Mouse (Mus musculus) myocyte (in vitro differentiated cells): ENCODE measurements around the gene Ube2f. TPM values are rescaled to one million over a fixed set of nuclear protein-coding genes. Genes with fewer than 3 reads are reported as not detected.

Experiments used
- H3K27me3 ChIP-seq: one replicate; pipeline ENCODE4 v1.6.1; 2011; ENCODE audit not compliant: control insufficient read depth, insufficient read depth, insufficient read length
- H3K36me3 ChIP-seq: one replicate; pipeline ENCODE4 v1.6.1; 2011; ENCODE audit not compliant: control insufficient read depth, insufficient read depth
- H3K4me2 ChIP-seq: one replicate; pipeline ENCODE4 v1.6.1; 2011; ENCODE audit warnings: low read depth, control low read depth
- H3K4me3 ChIP-seq: one replicate; pipeline ENCODE4 v1.5.1; 2011; ENCODE audit warnings: mild to moderate bottlenecking, control low read depth, moderate library complexity
- H3K79me2 ChIP-seq: one replicate; pipeline ENCODE4 v1.6.1; 2011; ENCODE audit not compliant: control insufficient read depth, insufficient read depth
- H3ac ChIP-seq: one replicate; pipeline ENCODE4 v1.6.1; 2011; ENCODE audit not compliant: control insufficient read depth, insufficient read length
- CEBPB ChIP-seq: IDR thresholded peaks from 2 replicates; pipeline ENCODE4 v1.6.1; 2011; ENCODE audit warnings: mild to moderate bottlenecking, moderate library complexity; ENCODE audit not compliant: poor library complexity, insufficient read depth, severe bottlenecking
- E2F4 ChIP-seq: IDR thresholded peaks from one replicate; pipeline ENCODE4 v1.6.1; 2011; ENCODE audit warnings: mild to moderate bottlenecking, control low read depth, moderate library complexity; ENCODE audit not compliant: insufficient read depth
- MAX ChIP-seq: IDR thresholded peaks from one replicate; pipeline ENCODE4 v1.6.1; 2011; ENCODE audit warnings: low read depth, mild to moderate bottlenecking, control low read depth
- MYOD1 ChIP-seq, 3 experiments: IDR thresholded peaks; one replicate each; pipeline ENCODE4 v1.6.1; 2011; ENCODE audit warnings: control low read depth in 2 of 3, low read depth in 2 of 3, mild to moderate bottlenecking in 2 of 3, moderate library complexity in 1 of 3; ENCODE audit not compliant: insufficient read length in 2 of 3, control insufficient read depth in 1 of 3
- MYOG ChIP-seq, 3 experiments: IDR thresholded peaks; one replicate each; pipeline ENCODE4 v1.6.1; 2011; ENCODE audit warnings: control low read depth in 2 of 3, low read depth in 2 of 3, mild to moderate bottlenecking in 2 of 3; ENCODE audit not compliant: insufficient read length in 2 of 3, control insufficient read depth in 1 of 3, insufficient read depth in 1 of 3
- POLR2A ChIP-seq: IDR thresholded peaks from one replicate; pipeline ENCODE4 v1.6.1; 2011; ENCODE audit warnings: low read depth, mild to moderate bottlenecking, control low read depth, moderate library complexity; ENCODE audit not compliant: insufficient read length
- POLR2AphosphoS2 ChIP-seq: IDR thresholded peaks from one replicate; pipeline ENCODE4 v1.6.1; 2011; ENCODE audit warnings: low read depth, control low read depth; ENCODE audit not compliant: insufficient read length
- REST ChIP-seq: IDR thresholded peaks from one replicate; pipeline ENCODE4 v1.6.1; 2011; ENCODE audit warnings: mild to moderate bottlenecking, control low read depth, moderate library complexity; ENCODE audit not compliant: insufficient read depth, insufficient read length
- SRF ChIP-seq: IDR thresholded peaks from one replicate; pipeline ENCODE4 v1.6.1; 2011; ENCODE audit warnings: low read depth; ENCODE audit not compliant: control insufficient read depth, insufficient read length
- TCF12 ChIP-seq: IDR thresholded peaks from one replicate; pipeline ENCODE4 v1.6.1; 2011; ENCODE audit warnings: mild to moderate bottlenecking, control low read depth; ENCODE audit not compliant: poor library complexity, insufficient read depth, severe bottlenecking
- TCF3 ChIP-seq: IDR thresholded peaks from one replicate; pipeline ENCODE4 v1.6.1; 2011; ENCODE audit warnings: low read depth, control low read depth; ENCODE audit not compliant: insufficient read length
- USF1 ChIP-seq: IDR thresholded peaks from one replicate; pipeline ENCODE4 v1.6.1; 2011; ENCODE audit warnings: low read depth, mild to moderate bottlenecking, control low read depth, moderate library complexity
- polyA plus RNA-seq: library from polyadenylated mRNA; unstranded; fragments of >200 nt; fragmentation: generic; extraction: Trizol; gene quantifications from one replicate; pipeline ENCODE4 v1.2.1, GENCODE M21; 2012; ENCODE audit warnings: missing spikeins

The Ube2f gene
- polyA plus RNA-seq, 1 experiment, result 70.3 TPM

DNA sequence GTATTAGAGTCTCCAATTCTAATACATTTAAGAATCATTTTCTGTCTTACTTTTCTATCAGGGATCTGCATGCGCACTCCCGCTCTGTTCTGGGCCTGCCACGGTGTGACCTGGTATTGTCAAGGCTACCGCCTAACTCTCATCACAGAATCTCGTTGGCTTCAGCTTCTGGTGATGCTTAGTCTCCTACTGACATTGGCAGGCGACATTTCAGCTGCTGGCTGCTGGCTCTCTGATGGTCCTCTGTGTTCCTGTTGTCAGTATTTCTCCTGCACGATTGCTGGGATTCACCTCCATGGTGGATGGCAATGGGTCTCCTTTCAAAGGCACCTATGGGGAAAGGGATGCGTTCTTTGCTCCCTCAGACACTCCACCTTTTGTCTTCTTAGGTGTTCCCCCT is 43.8 kb upstream of the Ube2f start:
- Histone ChIP-seq H3K27me3 (no peaks in the 10 kb centered on the region), H3K79me2 (no peaks in the 10 kb centered on the region), H3K4me2 (no peak overlapping the region), H3K36me3 (no peaks in the 10 kb centered on the region), H3K4me3 (no peak overlapping the region), H3ac (no peak overlapping the region)
- no peak for TF ChIP-seq POLR2A
- TF ChIP-seq TCF12, result no peak
- TF ChIP-seq E2F4, result no peak
- TF ChIP-seq USF1, result no peak
- TF ChIP-seq POLR2AphosphoS2, result no peak
- TF ChIP-seq MYOD1 (IDR thresholded peaks at IDR 0.05; ENCODE audit: control insufficient read depth in 1 of 3, insufficient read length in 2 of 3, low read depth in 2 of 3), result no peak
- TF ChIP-seq TCF3, result no peak
- no peak for TF ChIP-seq REST

DNA sequence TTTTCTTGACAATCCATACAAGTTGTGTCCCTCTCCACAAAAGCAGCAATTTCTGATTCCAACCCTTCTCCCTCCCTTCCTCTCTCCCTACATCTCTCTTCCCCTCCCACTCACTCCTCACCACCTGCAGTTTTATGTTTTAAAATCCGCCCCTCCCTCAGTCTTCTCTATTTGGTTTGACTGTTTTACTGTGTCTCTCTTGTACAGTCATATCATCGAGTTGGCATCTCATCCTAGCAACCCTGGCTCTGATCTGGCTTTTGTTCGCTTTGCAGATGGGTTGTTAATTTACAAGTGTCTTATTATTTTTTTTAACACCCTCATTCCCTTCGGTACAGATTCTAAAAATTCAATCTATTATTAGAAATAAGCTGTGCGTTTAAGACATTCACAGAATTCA is 43.2 kb upstream of the Ube2f start:
- Histone ChIP-seq H3K4me3 (no peak overlapping the region), H3K27me3 (no peaks in the 10 kb centered on the region), H3K4me2 (no peak overlapping the region), H3ac (no peak overlapping the region), H3K36me3 (no peaks in the 10 kb centered on the region), H3K79me2 (no peaks in the 10 kb centered on the region)
- TF ChIP-seq SRF, result no peak
- TF ChIP-seq TCF12, result no peak
- TF ChIP-seq POLR2A, result no peak
- TF ChIP-seq MYOD1 (IDR thresholded peaks at IDR 0.05; ENCODE audit: control insufficient read depth in 1 of 3, insufficient read length in 2 of 3, low read depth in 2 of 3), result no peak
- TF ChIP-seq USF1, result no peak
- TF ChIP-seq MYOG (IDR thresholded peaks at IDR 0.05; ENCODE audit: control insufficient read depth in 1 of 3, insufficient read depth in 1 of 3, insufficient read length in 2 of 3, low read depth in 2 of 3), result no peak
- no peak for TF ChIP-seq CEBPB
- TF ChIP-seq MAX, result no peak
- TF ChIP-seq REST, result no peak
- TF ChIP-seq TCF3, result no peak
- no peak for TF ChIP-seq POLR2AphosphoS2

DNA sequence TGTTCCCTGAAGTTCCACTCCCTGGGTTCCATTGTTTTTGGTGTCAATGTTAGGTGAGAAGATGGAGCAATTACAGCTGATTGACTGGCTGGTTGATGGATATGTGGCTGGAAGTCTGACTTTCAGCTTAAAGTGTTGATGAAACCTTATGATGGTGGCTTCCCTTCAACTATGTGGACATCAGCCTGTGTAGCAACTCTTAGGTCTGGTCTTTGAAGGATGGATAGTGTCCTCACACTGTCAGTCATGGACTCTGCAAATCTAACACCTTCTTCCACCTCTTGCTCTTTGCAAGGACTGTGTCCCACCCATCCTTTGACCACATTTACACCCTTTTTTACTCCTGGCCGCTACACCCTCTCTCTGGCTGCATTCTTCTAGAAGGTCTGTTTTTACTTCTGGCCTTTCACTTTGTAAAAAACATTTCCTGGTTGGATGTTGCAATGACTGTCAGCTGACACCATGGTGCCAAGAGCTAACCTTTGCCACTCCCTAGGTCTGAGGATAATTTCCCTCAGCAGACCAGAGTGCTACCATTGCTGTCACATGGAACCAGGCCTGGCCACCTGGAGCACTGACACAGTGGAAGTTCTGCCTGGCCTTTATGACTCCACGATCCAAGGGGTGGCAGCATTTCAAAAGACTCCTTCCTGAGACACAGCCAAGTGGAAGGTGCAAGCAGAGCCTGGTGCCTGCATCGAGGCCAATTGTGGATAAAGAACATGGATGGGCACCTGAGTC is 42.6 kb upstream of the Ube2f start:
- Histone ChIP-seq H3K36me3 (no peaks in the 10 kb centered on the region), H3K4me2 (no peak overlapping the region), H3K4me3 (no peak overlapping the region), H3K79me2 (no peaks in the 10 kb centered on the region), H3ac (no peak overlapping the region), H3K27me3 (no peaks in the 10 kb centered on the region)
- TF ChIP-seq MYOG (IDR thresholded peaks at IDR 0.05; ENCODE audit: control insufficient read depth in 1 of 3, insufficient read depth in 1 of 3, insufficient read length in 2 of 3, low read depth in 2 of 3), result no peak
- peak; percentile 53; the same call in 1 of the 2 replicates for TF ChIP-seq CEBPB
- peak; percentile 11 for TF ChIP-seq USF1

DNA sequence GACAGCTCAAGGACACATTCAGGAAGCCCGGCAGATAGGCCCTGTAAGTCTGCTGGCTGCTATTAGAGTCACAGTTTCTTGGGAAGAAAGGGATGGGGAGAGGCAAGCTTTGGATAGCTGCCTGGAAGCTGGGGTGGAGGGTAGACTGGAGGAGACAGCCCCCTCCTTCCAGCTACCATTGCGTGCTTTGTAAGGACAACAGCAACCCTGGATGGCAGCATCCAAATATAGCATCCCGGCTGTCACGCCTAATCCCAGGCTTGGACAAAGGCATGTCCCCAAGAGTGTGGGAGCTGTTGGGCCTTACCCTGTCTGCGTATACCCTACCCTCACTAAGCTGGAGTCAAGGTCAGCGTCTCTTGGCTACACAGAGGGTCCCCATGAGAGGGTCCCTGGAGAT is 40.8 kb upstream of the Ube2f start:
- no peak for TF ChIP-seq SRF
- peak in 2 of 3 experiments; percentile 21 to 71 for TF ChIP-seq MYOG (IDR thresholded peaks at IDR 0.05; ENCODE audit: control insufficient read depth in 1 of 3, insufficient read depth in 1 of 3, insufficient read length in 2 of 3, low read depth in 2 of 3)
- peak in 1 of 3 experiments; percentile 76 for TF ChIP-seq MYOD1 (IDR thresholded peaks at IDR 0.05; ENCODE audit: control insufficient read depth in 1 of 3, insufficient read length in 2 of 3, low read depth in 2 of 3)
- no peak for TF ChIP-seq USF1
- no peak for TF ChIP-seq TCF3
- no peak for TF ChIP-seq TCF12
- TF ChIP-seq CEBPB, result no peak
- no peak for TF ChIP-seq MAX
- H3K36me3 ChIP-seq, result no peaks in the 10 kb centered on the region
- no peak overlapping the region for H3ac ChIP-seq
- no peaks in the 10 kb centered on the region for H3K27me3 ChIP-seq
- no peak overlapping the region for H3K4me3 ChIP-seq
- peak overlapping the region; percentile 52 for H3K4me2 ChIP-seq
- no peaks in the 10 kb centered on the region for H3K79me2 ChIP-seq

DNA sequence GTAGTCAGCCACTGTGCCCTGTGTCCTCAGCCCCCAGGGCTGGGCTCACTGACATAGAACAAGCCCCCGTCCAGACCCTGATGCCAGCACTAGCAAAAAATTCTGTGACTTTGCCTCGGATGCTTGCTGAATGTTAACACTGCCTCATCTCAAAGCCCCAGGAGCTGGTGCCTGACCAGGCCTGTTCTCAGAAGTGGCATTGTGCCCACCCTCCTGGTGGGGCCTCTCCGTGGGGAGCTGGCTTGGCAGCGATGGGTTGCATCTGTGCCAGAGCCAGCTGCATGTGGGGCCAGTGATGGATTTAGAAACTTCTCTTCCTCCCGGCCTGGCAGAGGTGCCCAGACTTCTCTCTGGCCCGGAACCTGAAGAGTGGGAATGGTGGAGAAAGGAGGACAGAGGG is 40.3 kb upstream of the Ube2f start:
- Histone ChIP-seq H3K4me2 (peak overlapping the region; percentile 52), H3K4me3 (no peak overlapping the region), H3K79me2 (no peaks in the 10 kb centered on the region), H3ac (no peak overlapping the region), H3K36me3 (no peaks in the 10 kb centered on the region), H3K27me3 (no peaks in the 10 kb centered on the region)
- TF ChIP-seq CEBPB, result no peak
- TF ChIP-seq TCF12, result peak; percentile 33
- TF ChIP-seq TCF3, result peak; percentile 55
- no peak for TF ChIP-seq SRF
- no peak for TF ChIP-seq POLR2A
- TF ChIP-seq MAX, result no peak
- no peak for TF ChIP-seq REST
- no peak for TF ChIP-seq E2F4
- no peak for TF ChIP-seq USF1
- TF ChIP-seq POLR2AphosphoS2, result no peak
- peak in 2 of 3 experiments; percentile 82 to 92 for TF ChIP-seq MYOD1 (IDR thresholded peaks at IDR 0.05; ENCODE audit: control insufficient read depth in 1 of 3, insufficient read length in 2 of 3, low read depth in 2 of 3)
- TF ChIP-seq MYOG (IDR thresholded peaks at IDR 0.05; ENCODE audit: control insufficient read depth in 1 of 3, insufficient read depth in 1 of 3, insufficient read length in 2 of 3, low read depth in 2 of 3), result peak; percentile 53 to 91 (median 73)
